Mouse (Mus musculus) WW6 (cell line): Measurements from ENCODE around the gene Atat1.

Experiments used
- DNase-seq: peaks from one replicate; pipeline ENCODE4 v3.0.0-alpha.2; 2013; ENCODE audit warnings: low read depth, low spot score

The Atat1 gene

GRCm38 (mm10) chr17:35873774-35874519, 35.9 kb downstream of the Atat1 start:
- no peak for DNase-seq

- no peak for DNase-seq
These were observed 38.8 kb downstream of the Atat1 start for GRCm38 (mm10) chr17:35870884-35871696.

- DNase-seq = no peak
These were observed 39.6 kb downstream of the Atat1 start for GRCm38 (mm10) chr17:35870151-35870883.

- DNase-seq = no peak
These were observed 40.4 kb downstream of the Atat1 start for GRCm38 (mm10) chr17:35869346-35870067.

GRCm38 (mm10) chr17:35868961-35869345, 40.9 kb downstream of the Atat1 start:
- DNase-seq = no peak

GRCm38 (mm10) chr17:35868165-35868820, 41.6 kb downstream of the Atat1 start:
- no peak for DNase-seq

GRCm38 (mm10) chr17:35866911-35867890, 42.7 kb downstream of the Atat1 start:
- DNase-seq = no peak

GRCm38 (mm10) chr17:35866281-35866831, 43.5 kb downstream of the Atat1 start:
- no peak for DNase-seq

GRCm38 (mm10) chr17:35865481-35866280, 44.2 kb downstream of the Atat1 start, which contains the start of gene Ppp1r18:
TSS of gene Ppp1r18 (plus strand) at chr17:35865593.
- no peak for DNase-seq

- DNase-seq = no peak
These were observed 45.0 kb downstream of the Atat1 start for GRCm38 (mm10) chr17:35864832-35865353.

- DNase-seq = no peak
These were observed 48.5 kb downstream of the Atat1 start, which contains the start of gene Nrm for GRCm38 (mm10) chr17:35861198-35861857. TSS of gene Nrm (plus strand) at chr17:35861318.

GRCm38 (mm10) chr17:35860831-35861197, 49.1 kb downstream of the Atat1 start:
- no peak for DNase-seq

- no peak for DNase-seq
These were observed 50.0 kb downstream of the Atat1 start for GRCm38 (mm10) chr17:35859835-35860234.

- no peak for DNase-seq
These were observed 50.5 kb downstream of the Atat1 start for GRCm38 (mm10) chr17:35859371-35859770.

- no peak for DNase-seq
These were observed 58.9 kb downstream of the Atat1 start for GRCm38 (mm10) chr17:35850974-35851373.

GRCm38 (mm10) chr17:35848112-35848511, 61.8 kb downstream of the Atat1 start:
- DNase-seq = no peak
